Mouse (Mus musculus) adrenal gland, postnatal 36 days (tissue): Measurements from ENCODE around the gene Rrp8. TPM values are rescaled to one million over a fixed set of nuclear protein-coding genes. Genes with fewer than 3 reads are reported as not detected.

Experiments used
- DNase-seq, 2 experiments: peaks; one replicate each; pipeline ENCODE4 v3.0.0; 2021; ENCODE audit warnings: mixed read lengths in 1 of 2
- long read RNA-seq, 2 experiments: library from polyadenylated mRNA; stranded (forward); transcript quantifications; one replicate each; pipeline ENCODE4 v2.0.0; 2021; ENCODE audit warnings: borderline sequencing depth in 2 of 2
- total RNA-seq, 2 experiments: library from RNA; stranded (reverse); gene quantifications; 2 replicates each; pipeline ENCODE4 v1.2.3; 2021

The Rrp8 gene
- 10 to 100 TPM; 17.9 to 22.5 TPM for total RNA-seq
- long read RNA-seq, experiment 1, transcript Rrp8-201 (7 exons, 3,053 nt): major isoform, 33 of 44 reads
- long read RNA-seq, experiment 1, partial matches to known transcripts: 5 of 44 reads
- long read RNA-seq, experiment 1, other reads (novel, unspliced or antisense): 5 of 44 reads
- long read RNA-seq, experiment 2, transcript Rrp8-201 (7 exons, 3,053 nt): major isoform, 8 of 9 reads
- long read RNA-seq, experiment 2, partial matches to known transcripts: 0 of 9 reads
- long read RNA-seq, experiment 2, other reads (novel, unspliced or antisense): 1 of 9 reads

DNA sequence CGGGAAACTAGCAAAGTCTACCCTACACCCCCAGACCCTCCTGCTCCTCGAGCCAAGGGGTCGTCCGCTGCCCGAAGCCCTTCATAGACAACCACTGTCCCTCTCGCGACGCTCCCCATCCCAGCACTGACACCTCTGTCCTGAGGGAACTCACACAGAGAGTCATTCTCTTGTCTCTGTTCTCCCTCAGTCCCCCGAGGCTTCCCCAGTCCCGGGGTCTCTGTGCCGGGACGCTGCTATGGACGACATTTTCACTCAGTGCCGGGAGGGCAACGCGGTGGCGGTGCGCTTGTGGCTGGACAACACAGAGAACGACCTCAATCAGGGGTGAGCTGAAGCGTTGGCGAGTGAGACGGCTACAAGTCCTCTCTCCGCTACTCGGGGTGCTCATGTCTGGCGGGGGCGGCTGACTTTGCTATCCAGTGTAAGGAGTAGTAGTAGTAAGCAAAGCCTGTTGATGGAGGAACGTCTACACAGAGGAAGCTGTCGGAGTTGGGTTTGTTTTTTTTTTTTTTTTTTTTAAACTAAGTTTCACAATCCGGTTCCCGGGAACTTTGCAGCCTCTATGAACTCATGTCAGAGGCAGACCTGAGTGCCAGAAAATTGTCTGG, at the start of gene Rrp8:
Gene Rrp8 (minus strand): TSS at position 475 of the 611 bp plus-strand sequence.
- DNase-seq: peak; percentile 59 to 62

DNA sequence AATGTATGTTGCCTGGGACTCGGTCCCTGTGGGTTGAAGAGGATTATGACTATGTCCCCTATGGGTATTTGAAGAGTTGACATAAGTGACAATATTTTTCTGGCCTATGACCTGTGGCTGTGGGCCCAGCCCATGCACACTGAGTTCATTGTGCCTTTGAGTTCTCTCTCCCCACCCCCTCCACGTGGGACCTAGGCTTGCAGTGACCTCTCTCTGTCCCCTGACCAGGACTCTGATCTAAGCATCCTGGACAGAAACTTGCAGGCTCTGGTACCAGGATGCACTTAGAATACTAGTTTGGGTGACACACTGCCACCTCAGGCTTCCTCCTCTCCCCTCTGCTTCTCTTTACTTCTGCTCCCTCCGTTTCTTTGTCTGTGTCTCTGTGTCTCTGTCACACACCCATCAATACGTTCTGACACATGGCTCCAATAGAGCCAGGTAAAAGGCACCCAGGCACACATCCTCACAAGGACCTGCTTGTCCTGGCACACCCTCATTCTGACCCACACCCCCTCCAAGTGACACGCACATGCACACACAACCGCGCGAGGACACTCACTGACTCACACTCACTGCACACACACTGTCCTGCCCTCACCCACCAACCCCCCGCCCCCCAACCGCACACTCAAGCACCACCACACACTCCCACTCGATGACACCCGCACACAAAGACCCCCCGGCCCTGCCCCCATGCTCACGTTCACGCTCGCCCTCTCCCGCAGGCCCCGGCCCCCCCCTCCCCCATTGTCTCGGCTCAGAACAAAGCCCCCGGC, 49.5 kb upstream of the Rrp8 start:
- DNase-seq: no peak

DNA sequence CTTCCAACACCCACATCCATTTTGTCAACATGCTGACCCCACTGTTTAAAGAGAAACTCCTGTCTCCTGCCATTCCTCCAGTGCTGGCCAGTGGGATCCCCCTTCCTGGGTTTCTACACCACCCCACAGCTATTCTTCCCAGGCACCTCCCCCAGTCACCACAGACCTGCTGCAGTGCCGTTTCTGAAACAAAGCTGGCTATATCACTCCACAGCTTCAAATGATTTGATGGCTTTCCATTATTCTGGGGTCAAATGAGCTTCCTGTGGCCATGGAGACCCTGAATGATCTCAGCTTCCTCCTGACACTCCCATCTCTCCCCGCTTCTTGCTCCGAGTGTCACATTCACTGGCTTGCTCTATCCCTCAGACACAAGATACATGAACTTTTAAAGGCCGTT, 47.4 kb upstream of the Rrp8 start:
- no peak for DNase-seq

DNA sequence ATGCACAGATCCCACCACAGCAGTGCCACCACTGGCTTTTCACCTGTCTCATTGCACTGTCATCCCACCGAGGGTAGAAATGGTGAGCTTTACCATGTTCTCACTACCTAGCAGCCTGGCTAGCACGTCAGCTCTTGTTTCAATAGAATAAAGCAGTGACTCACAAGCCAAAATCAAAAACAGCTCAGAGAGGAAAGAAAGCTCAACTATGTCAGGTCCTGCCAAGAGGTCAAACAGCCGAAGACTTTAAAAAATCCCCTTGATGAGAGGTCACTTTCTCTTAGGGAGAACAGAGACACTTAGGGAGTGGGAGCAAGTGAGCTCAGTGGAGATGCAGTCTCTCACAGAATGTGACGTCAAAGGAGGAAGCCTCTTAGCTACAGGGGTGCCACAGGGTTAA, 46.7 kb upstream of the Rrp8 start:
- DNase-seq: no peak

DNA sequence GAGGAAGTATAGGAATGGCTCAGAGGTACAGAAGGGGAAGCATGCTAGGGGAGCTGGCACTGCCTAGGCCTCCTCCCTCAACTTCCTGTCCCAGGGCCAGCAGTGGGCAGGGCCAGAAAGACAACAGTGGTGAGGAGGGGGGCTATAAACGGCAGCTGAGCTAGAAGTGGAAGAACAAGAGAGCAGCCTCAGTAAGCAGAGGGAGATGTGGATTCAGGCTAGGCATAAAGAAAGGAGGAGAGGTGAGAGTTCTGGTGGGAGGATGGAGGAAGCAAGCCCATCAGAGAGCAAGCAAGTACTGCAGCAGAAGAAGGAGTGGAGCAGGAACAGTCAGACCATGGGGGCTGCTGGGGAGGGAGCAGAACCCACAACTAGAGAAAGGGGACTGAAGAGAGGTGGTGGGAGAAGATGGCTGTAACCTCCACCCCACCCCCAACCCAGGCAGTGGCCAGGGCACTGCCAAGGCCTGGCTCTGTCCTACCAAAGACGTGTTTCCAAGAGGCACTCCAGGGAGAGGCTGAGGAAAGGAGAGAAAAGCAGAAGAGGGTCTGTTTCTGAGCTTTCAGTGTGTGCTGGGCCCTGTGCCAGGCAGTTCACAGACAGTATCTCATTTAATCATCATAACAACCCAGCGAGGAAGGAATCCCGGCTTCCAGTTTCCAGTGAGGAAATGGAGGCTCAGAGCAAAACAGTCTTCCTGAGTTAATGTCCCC, 41.5 kb upstream of the Rrp8 start:
- peak; percentile 27 to 35 for DNase-seq

DNA sequence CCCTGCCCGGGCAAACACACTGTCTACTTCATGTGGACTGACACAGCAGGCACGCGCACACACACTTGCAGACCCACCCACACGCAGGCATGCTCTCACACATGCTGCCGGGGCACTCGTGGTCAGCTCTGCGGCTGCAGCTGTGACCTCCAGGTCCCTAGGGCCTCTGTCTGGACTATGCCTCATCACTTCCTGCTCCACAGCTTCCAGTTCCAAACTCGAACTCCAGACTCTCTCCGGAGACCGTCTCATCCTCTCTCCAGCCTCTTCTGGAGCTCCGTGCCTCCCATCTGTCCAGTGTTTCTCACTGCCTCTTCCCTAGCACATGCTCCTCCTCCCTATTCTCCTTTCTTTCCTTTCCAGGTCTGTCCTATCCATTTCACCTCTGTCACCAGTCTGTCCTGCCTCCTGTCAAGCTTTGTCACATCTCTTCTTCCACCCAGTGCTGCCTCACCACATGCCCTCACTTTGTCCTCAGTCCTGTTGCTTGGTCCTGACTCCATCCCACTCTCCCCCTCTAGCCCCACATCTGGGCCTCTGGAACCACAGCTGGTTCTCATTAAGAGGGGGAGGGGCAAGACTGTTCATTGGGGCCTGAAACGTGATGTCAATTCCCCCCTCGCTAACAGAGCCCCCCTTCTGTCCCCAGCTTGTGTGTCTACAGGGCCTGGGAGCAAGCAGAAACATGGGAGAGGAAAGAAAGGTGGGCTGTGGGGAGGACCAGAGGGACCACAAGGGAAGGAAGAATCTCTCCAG, 40.8 kb upstream of the Rrp8 start:
- DNase-seq: peak; percentile 31 to 60

DNA sequence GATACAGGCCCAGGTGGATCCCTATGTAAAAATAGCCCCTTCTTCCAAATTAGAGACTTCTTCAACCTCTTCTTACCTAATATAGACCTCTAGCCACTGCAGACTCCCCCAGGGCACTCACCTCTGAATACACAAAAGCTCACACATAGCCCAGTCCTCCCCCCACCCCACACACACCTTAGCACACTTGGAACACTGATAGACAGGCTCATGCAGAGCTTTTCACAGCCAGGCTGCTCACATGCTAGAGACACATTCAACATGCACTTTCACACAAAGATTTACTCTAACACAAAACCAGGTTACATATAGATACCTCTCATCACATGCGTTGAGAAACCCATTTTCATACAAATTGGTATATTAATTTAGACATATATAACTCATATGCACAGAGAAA, 40.1 kb upstream of the Rrp8 start:
- no peak for DNase-seq

DNA sequence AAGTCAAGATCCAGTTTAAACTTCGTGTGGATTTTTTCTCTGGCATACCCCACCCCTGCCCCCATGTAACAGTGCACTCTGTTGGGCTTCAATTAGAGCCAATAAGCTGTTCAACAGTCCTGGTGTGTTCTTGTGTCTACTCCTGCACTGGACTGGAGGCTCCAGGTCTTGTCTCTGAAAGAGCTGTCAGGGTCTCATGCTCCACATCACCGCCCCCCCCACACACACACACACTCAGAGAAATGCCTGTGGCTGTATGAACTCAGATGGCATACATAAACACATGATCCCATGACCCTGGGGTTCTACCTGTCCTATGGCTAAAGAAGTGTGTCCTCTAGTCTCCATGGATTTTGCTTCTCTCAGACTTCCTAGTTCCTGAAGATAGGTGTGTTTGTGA, 38.8 kb upstream of the Rrp8 start:
- no peak for DNase-seq

DNA sequence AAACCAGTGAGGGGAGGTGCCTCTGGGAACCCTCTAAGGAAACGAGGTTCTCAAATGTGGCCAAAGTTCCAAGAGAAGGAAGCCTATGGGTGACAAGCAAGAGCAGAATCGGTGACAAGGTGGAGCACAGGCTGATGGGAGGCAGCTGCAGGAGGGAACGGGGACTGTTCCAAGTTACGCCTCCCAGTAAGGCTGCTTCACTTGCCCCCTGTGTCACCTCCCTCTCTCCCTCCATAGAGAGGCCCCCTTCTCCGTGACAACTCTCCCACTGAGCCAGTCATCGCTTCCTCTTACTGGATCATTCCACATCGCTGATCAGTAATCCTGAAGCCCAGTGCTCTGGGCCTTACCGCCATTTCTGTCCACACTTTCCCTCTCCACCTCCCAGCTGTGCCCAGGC, 37.5 kb upstream of the Rrp8 start:
- DNase-seq: no peak

DNA sequence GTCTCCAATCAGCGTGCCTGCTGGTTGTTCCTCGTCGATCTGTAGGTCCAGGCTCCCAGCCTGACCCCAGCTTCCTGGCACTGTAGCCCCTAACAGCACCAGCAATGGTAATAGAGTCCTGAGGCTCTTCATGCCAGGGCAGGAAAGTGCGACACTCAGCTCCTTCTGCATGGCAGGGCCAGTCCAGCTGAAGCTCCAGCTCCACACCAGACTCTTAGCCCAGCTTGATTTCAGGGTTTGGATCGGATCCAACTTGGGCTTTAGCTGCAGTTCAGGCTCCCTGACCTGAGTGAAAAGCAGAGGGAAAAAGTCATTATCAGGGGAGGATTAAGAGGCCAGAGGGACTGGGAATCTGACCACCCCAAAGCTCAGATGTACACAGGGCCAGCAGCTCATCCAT, 35.9 kb upstream of the Rrp8 start:
- no peak for DNase-seq

DNA sequence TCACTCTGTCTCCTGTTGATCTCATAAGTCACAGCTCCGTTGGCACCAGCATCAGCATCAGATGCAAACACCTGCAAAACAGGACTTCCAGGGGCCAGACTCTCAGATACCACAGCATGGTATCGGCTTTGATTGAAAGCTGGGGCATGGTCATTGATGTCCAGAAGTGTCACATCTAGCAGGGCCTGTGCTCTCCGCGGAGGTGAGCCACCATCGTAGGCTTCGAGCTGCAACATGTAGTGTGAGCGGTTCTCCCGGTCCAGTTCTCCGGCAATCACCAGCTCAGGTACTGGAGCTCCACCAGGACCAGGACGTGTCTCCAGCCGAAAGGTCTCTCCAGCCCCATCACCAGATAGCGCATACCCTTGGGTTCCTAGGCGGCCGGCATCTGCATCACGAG, 35.1 kb upstream of the Rrp8 start:
- DNase-seq: no peak

DNA sequence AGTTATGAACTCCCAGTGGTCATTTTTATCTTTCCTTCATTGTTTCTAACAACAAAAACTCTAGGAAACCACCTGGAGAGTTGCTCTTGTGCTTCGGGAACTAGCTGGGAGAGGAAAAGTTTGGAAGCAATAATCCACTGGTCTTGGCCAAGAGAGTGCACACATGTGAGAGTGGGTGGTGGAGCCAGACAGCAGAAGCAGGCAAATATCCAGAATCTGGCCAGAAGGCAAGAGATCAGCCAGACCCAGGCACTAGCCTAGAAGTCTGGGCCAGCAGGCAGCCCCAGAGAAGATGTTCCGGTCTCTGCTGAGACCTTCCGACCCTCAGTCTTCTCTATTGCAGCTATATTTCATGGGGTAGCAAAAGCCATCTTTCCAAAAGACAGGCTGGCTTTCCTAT, 32.8 kb upstream of the Rrp8 start:
- DNase-seq: peak in 1 of 2 experiments; percentile 22

DNA sequence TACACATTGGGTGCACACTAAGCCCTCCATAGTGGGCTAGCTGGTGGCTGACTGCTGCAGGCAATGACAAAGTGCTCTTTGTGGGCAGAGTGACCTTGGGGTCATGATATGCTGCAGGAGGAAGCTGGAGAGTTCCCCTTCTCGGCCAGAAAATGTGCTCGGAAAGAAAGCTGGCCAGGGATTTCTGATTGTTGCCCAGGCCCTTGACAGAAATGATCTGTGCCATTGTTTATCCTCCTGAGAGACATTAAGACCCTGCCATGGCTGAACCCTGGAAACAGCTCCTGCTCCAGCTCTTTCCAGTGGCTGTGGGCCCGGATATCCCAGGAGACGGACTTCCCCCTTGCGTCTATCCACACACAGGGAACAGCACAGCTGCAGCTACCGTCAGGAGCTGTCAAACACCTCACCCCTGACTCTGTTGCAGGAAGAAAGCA, 30.6 kb upstream of the Rrp8 start:
- peak; percentile 27 to 41 for DNase-seq

DNA sequence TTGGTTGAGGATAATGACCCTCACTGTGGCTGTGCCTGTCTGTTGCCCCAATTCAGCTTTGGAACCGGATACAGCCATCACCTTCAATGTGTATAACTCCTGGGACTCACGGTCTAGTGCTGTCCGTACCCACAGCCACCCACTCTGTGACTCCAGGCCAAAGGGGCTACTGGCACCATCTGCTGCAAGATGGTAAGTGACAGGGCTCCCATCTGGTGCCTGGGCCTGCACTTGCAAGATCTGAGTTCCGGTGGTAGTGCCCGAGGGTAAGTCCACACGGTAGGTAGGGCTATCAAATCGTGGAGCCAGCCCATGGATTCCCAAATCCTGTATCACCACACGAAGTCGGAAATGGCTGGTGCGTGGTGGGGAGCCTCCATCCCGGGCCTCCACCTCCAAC, 27.1 kb upstream of the Rrp8 start:
- no peak for DNase-seq

DNA sequence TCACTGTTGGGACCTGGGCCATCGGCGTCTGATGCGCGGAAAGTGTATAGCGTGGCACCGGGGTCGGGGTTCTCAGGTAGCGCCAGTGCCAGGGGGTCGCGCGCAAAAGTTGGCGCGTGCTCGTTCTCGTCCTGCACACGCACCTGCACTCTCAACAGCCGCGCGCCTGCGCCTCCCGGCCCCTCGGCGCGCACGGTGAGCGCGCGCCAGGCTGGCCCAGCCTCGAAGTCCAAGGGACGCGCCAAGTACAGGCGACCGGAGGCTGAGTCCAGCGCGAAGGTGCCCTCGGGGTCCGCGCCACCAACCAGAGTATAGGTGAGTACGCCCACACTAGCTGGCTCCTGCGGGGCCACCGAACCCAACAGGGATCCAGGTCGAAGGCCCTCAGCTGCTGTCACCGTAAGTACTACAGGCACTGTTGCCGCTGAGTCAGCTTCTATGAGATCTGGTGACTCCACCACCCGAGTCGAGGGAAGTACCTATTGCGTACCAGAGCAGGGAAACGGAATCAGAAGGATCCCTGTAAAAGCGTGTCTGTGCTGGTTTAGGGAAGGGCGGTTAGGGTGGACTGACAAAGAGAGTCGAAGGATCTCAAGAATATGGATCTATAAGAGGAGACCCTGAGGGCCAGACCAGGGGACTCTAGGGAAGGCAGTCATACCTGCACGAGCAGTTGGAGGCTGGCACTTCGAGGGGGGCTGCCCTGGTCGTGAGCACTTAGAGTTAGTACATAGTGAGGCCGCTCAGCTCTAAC, 25.5 kb upstream of the Rrp8 start:
- no peak for DNase-seq

DNA sequence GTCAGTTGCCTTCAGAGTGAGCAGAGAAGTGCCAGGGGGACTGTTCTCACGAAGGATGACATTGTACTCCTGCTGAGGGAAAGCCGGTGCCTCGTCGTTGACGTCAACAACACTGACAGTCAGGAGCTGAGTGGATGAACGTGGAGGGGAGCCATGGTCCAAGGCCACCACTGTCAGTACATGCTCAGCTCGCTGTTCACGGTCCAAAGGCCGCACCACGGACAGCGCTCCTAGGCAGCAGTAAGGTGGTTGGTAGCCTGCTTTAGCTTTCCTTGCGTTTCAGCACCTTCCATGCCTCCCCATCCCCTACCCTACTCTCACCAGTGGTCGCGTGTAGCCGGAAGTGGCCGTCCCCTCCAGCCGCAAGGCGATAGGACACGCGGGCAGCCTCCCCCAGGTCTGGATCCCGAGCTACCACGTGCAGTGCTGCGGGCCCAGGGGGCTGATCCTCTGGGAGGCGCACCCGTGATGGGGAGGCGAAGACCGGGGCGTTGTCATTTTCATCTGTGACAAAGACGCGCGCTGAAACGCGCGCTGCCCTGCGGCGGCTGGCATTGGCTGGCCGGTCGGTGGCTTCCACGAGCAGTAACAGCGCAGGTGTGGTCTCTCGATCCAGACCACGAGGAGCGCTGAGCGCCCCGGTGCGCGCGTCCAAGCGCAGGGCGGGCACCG, 24.8 kb upstream of the Rrp8 start:
- peak; percentile 17 to 30 for DNase-seq

DNA sequence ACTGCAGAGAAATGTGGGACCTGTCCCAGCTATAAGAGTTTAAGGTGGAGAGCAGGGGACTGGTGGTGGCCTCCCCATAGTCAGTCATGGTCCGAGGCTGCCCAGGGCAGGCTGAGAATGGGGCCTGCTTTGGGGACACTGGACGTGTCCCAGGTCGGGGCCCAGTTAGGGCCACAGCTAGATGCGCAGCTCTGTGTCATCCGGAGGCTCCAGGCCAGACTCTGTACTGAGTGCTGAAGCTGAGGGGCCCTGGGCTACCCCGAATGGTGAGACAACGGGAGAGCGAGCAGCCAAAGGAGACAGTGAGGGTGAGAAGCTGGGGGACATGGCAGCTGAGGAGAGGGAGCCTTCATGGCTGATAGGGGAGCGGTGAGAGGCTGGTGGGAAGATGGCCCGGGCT, 16.1 kb upstream of the Rrp8 start:
- no peak for DNase-seq

DNA sequence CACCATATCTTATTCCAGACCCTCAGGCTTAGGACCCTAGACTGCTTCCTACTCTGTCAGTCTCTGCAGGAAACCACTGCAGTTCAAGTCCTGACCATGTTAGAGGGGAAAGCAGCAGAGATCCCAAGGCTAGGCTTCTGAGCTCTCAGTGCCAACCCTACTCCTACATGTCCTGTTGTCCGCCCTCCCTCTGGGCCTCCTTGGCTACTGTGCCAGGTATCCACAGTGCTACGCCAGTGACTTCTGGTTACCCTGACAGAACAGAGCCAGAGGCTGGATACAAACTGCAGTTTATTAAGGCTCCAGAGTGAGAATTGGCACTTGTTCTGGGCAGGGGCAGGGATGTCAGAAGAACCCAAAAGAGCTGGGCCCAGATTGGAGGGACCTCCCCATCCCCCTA, 15.5 kb upstream of the Rrp8 start:
- DNase-seq: peak in 1 of 2 experiments; percentile 15

DNA sequence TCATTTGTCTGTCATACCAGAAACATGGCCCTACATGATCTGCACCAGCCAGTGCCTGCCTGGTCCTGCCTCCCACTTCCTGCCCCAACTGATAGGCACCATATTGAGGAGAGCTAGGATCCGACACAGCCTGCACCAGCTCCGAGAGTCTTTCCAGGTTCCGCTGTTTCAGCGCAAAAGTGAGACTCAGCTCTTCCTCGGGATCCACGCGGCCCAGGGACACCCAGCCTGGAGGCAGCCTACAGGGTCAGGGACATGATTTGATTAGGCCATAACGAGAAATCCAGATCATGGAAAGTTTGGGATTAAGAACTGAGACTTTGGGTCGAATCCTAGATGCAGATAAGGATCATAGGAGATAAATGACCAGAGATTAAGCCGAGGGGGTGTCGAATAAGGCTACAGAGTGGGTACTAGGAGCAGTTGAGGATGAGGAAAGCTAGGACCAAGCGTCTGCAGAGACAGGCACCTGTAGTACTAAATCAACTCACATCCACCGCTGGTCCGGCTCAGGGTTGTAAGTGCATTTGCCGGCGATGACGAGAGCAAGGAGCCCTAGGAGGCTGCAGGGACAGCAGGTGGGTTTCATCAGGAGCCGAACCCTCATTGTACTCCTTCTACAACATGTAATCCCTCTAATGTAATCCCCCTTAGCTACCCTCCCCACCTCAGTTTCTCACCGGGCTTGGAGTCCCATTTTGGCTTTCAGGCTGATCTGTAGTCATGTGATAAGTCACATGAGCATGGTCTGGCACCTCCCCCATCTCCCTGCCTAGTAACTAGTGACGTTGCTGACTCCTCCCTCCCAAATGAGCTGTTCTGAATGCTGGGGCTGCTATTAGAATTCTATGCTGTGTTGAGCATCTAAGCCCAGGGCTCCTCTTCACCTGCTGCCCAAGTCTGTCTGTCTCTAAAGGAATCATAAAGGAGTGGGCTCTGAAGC, 14.6 kb upstream of the Rrp8 start, which contains the start of gene Tpp1:
Gene Tpp1 (minus strand): TSS at position 745 of the 943 bp plus-strand sequence.
- DNase-seq: peak; percentile 90 to 92
